In the genomic region with DNA sequence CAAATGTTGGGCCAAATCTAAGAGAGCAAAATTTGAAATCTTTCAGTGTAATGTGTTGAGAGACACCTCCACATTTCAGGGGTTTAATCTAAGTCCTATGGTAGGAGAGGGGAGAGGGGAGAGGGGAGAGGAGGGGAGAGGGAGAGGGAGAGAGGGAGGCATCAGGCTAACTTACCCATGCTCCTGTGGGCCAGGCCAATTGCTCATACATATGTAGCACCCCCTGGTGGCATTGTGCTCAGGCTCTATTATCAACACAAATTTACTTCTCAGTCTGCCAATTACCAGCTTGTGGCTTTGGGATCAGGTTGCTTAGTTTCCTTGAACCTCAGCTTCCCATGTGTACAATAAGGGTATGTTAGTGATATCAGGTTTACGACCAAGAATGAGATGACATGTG, we compare ENCODE assay signal across 8 mouse cellular contexts.
DNase-seq lines count a peak whose midpoint lies in the region; ATAC-seq and TF ChIP-seq lines count a peak whose summit lies in the region.

No protein-coding gene starts in this region.

- ATAC-seq in megakaryocyte, adult 5-6 weeks (ENCODE audit: poor library complexity, severe bottlenecking): no peak

- WGBS in lung, adult 2 months: 78% methylated on average over 1 of the region's 1 CpGs

- peak; percentile 58 to 66 for DNase-seq in cerebellum, postnatal 10 days
- DNase-seq in cerebellum, adult 11-12 months: no peak
- peak; percentile 61 for DNase-seq in left cerebral cortex, postnatal 4 days
- no peak for DNase-seq in left cerebral cortex, postnatal 36 days (ENCODE audit: low spot score in 2 of 2)
- peak; percentile 15 to 39 for DNase-seq in adrenal gland, postnatal 36 days
- DNase-seq in lung, adult 2 months: no peak
- no peak for DNase-seq in layer of hippocampus, adult 9-10 months (ENCODE audit: low spot score)

- intact Hi-C loops in left cerebral cortex, postnatal 4 days (cut with DNase I): no loop called here
- intact Hi-C loops in left cerebral cortex, postnatal 36 days (cut with DNase I): loop anchor here (5.0 kb wide), 1 partner anchor 289 kb away; a partner anchor contains a TSS

- no peaks in the 10 kb centered on the region for H3K4me1 ChIP-seq in lung, adult 2 months (ENCODE audit: control insufficient read depth, insufficient read depth, low read length)

- no peak for TF ChIP-seq POLR2A in lung, adult 2 months (IDR thresholded peaks at IDR 0.05; ENCODE audit: borderline replicate concordance, extremely low read depth, low read depth, low read length)

- no peak overlapping the region for H3K4me3 ChIP-seq in lung, adult 2 months (replicated peaks; ENCODE audit: extremely low read depth, low read depth, low read length)

- TF ChIP-seq CTCF in lung, adult 2 months (IDR thresholded peaks at IDR 0.05; ENCODE audit: insufficient read depth, low read length): 0 out of 2 replicates have a peak, but pooled peaks have one; percentile 32

Comparison
In these comparisons a context has a peak if more than half of its experiments do, and no peak if none do; other contexts are left out.
1. DNase-seq: peak in cerebellum, postnatal 10 days (2 of 2), left cerebral cortex, postnatal 4 days (single experiment) and adrenal gland, postnatal 36 days (2 of 2); none in cerebellum, adult 11-12 months (single experiment), left cerebral cortex, postnatal 36 days (0 of 2), lung, adult 2 months (single experiment) and layer of hippocampus, adult 9-10 months (single experiment).